Mouse (Mus musculus) cerebellum, postnatal 4 days (tissue): ENCODE data around the gene E130218I03Rik.
"Not testable (repeated sequence)": the region's sequence is repeated elsewhere in the genome, so short reads cannot be mapped to it uniquely, and the experiment has no call there.

Experiments used
- DNase-seq, 2 experiments: peaks; one replicate each; pipeline ENCODE4 v3.0.0; 2022; ENCODE audit warnings: low spot score in 2 of 2, mixed read lengths in 1 of 2

The E130218I03Rik gene

DNA sequence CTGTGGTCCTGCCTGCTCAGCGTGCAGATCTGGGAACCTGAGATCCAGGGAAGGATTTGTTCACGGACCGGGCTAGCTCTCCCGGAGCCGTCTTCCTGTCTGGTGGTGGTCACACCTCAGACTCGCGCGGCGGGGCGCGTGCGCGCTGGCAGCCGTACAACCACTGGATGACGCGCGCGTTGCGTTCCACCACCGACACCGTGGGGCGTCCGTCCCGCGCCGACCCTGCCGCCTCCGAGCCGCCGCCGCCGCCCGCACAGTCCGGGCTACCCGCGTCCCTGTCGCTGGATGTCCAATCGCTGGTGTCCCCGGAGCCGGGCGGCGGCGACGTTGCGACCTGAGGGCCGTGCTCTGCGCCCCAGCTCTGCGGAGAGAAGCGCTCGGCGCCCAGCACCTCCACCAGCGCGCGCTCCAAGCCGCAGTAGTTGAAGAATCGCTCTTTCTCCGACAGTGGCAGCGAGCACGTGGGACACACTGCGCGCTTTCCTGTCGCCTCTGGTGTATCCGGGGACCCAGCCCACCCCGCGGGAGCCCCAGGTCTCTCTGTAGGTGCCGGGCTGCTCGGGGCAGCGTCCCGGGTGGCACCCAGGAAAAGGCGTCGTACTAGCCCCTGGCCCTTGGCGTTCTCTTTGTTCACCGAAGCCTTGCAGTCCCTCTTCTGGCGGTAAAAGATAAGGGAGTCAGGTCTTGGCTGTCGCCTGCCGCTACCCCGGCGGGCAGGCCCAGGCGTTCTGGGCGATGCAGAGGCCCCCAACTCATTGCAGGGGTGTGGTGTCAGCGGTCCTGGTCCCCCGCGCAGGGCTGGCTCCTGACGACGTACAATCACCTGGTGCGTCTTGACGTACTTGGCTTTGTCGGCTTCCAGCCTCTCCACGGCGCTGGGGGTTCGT lies 8.0 kb downstream of the E130218I03Rik start:
- peak in 1 of 2 experiments; percentile 42 for DNase-seq

- no peak for DNase-seq
Measured at GRCm38 (mm10) chr4:134252131-134252910, 8.9 kb downstream of the E130218I03Rik start.

GRCm38 (mm10) chr4:134252911-134253721 lies 9.7 kb downstream of the E130218I03Rik start:
- DNase-seq: no peak

GRCm38 (mm10) chr4:134253722-134254324 lies 10.4 kb downstream of the E130218I03Rik start, which contains the start of gene Grrp1:
TSS of gene Grrp1 (minus strand) at chr4:134254106.
- DNase-seq: no peak

GRCm38 (mm10) chr4:134254835-134255234 lies 11.4 kb downstream of the E130218I03Rik start:
- DNase-seq: no peak

DNA sequence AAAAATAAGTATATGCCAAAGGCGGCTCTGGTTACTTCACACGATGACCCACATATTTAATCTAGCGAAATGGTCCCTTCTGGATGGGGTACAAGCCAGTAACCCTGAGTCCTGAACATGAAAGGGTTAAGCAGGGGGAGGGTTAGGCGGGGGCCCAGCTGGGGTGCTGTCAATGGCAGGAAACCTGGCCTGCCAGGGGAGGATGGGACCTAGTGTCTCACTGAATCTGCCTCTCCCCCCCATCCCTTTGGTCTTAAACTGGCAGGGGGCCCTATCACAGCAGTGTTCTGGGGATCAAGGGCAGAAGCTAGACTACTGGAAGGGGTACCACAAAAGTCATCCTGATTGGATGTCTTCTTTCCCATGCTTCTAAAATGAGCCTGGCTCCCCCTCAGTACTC lies 12.4 kb downstream of the E130218I03Rik start:
- DNase-seq: no peak

DNA sequence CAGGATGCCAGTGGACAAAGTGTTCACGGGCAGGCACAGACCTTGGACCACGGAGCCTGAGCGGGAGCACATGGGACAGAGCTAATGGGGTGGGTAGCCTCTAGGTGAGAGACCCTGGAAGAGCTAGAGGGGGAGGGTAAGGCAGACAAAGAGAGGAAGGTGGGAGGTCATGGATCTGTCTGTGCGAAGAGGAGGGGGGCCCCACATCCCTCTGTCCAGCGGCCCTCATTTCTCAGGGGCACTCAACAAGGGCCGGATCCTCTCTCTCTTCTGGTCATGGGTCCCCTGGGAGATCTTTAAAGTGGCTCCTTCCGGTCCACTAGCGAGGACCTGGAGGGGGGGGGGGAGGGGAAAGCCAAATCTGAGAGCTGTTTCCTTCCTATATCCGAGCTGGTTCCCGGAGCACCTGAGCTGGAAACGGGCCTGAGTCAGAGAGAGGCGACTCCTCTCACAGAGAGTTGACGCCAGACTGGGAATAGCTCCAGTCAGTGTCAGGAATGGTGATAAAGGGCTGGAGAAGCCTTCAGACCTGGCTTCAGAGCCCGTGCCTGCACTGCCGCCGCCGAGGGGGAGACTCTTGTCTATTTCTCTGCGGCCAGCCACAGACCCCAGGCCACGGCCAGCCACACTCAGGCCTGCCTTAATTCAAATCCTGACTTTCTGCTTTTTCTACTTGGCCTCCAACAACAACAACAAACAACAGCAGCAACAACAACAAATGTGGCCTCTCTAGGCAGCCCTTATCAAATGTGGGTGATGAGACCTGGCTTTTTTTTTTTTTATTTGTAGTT lies 13.1 kb downstream of the E130218I03Rik start:
- no peak for DNase-seq

DNA sequence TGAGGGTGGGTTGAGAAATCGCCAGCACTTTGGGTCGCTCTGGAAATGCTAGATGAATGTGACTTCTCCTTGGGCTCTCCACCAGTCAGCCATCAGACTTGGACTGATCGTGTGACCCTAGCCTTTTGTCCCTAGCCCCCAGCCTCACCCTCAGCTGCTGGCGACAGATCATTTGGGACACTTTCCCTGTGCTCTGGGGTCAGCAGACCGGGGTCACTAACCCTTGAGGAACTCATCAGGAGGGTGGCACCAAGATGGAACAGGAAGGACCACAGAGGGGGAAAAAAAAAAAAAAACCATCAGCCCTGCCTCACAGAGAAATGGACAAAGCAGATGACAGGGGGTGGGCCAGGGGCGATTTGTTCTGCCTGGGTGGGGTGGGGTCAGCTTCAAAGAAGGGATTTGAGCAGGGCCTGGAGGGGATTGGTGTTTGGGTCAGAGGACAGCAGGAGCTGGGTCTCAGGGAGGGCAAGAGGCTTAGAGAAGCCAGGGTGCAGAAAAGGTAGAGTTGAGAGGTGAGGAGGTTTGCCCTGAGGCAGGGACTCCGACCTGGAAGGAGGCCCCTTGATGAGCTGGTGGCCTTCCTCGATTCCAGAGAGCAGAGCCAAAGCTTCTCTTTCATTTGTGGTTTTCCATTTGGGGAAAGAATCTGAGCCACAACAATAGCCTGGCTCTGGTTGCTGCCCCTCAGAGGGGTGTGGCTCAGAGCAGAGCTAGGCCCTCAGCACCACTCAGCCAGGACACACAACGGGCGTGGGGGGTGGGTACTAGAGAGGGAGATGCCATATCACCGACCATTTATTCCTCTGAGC lies 13.9 kb downstream of the E130218I03Rik start:
- no peak for DNase-seq

GRCm38 (mm10) chr4:134258354-134258753 lies 14.9 kb downstream of the E130218I03Rik start:
- DNase-seq: no peak

GRCm38 (mm10) chr4:134263191-134263590 lies 19.7 kb downstream of the E130218I03Rik start:
- peak in 1 of 2 experiments; percentile 56 for DNase-seq

GRCm38 (mm10) chr4:134265860-134266585 lies 22.6 kb downstream of the E130218I03Rik start:
- no peak for DNase-seq

DNA sequence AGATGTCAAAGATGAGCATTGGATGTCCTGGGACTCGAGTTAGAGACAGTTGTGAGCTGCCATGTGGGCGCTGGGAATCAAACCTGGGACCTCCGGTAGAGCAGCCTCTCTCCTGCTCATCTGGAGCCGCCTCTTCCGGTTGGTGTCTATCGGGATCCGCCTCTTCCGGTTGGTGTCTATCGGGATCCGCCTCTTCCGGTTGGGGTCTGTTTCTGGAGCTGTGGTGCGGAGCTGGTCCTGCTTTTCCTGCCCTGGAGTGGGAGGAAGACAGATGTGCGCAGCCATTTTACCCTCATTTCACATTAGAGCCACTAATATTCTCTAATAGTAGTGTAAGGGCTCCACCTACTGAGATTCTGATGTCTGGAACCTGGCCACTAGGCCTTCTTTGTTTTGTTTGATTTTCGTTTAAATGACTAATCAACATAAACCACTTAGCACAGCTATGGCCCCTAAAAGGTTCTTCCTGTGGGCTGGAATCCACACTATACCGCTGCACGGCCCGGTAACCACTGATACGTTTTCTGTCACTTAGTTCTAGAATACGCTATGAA lies 24.7 kb downstream of the E130218I03Rik start:
- no peak for DNase-seq

GRCm38 (mm10) chr4:134269622-134270021 lies 26.2 kb downstream of the E130218I03Rik start:
- DNase-seq: not testable (repeated sequence)

- DNase-seq: no peak
Measured at GRCm38 (mm10) chr4:134271979-134272378, 28.5 kb downstream of the E130218I03Rik start.

- DNase-seq: no peak
Measured at GRCm38 (mm10) chr4:134272731-134273416, 29.4 kb downstream of the E130218I03Rik start.

DNA sequence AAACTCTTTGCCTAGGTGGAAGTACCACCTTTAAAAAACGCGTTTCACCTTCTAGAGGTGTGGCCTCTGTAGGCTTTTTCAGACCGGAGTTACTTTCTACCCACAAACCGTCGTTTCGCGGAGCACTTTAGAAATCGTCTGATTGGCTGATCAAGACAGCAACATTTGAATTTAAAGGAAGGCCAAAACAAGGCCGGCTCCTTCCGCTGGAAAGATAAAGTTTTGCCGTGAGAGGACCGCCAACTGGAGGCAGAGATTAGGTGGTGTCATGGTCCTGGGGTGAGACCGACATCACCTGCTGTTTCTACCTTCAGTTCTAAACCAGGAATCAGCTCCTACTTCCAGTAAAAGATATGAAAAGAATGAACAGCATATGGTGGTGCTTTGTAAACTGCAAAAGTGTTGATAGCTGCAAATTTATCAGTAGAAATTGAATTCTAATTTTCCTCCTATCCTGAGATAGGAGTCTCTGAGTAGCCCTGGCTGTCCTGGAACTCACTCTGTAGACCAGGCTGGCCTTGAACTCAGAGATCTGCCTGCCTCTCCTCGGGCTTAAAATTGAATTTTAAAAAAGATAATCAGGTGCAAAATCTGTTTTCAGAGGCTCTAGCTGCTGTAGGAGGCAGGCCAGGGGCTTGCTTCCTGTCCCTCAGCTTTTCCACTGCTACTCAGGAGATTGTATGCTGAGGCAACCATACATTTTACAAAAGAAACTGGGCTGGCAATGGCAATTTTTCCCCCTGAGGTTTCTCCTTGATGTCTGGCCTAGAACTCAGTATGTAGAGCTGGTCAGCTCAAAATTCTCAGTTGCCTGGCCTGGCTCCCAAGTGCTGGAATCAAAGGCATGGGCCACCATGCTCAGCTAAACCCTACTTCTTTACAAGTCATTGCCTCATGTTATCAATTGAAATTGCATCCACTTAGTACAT lies 30.2 kb downstream of the E130218I03Rik start:
- DNase-seq: no peak

- no peak for DNase-seq
Measured at GRCm38 (mm10) chr4:134284942-134285341, 41.5 kb downstream of the E130218I03Rik start.
